Mouse (Mus musculus) layer of hippocampus, postnatal 36 days (tissue): ENCODE measurements around the gene Prepl. TPM values are rescaled to one million over a fixed set of nuclear protein-coding genes. Genes with fewer than 3 reads are reported as not detected.

Experiments used
- DNase-seq, 2 experiments: peaks; one replicate each; pipeline ENCODE4 v3.0.0; 2022
- total RNA-seq, 2 experiments: library from RNA; stranded (reverse); gene quantifications; 2 replicates each; pipeline ENCODE4 v1.2.3; 2021

Gene Prepl
- total RNA-seq, 2 experiments from 2014 or later = 346 to 372 TPM

DNA sequence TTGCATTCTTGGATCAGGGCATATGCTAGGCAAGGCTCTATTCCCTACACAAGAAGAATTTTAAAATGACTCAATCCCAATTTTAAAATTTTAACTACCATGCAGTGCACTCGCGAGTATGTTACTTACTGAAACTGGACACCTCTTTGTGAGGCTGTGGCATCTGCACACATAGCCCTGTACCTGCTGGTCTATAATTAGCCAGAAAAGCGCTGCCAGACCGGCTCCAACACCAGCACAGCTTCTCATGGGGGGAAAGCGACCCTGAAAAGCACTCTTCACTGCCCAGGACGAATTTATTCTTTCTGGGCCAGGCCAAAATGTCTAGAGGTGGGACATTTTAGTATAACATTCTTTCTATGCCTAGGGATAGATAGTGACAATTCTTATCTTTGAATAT is 19.4 kb downstream of the Prepl start:
- DNase-seq = no peak

DNA sequence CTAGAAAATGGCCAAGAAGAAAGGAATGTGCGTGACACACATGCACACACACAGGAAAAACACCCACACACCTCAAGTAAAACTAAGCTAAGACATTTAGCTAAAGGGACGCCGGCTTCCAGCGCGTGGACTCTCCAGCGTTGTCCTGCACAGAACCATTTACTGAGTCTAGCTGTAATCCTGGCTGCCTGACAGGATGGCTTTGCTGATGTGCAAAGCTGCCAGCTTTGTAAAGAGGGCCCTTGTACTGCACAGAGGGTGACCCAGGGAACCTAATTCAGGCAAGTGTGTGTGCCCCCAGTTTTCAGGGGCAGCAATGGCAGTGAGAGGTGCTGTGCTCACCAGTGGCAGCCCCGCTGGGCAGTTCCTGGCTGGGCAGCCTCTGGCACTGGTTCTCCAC is 22.7 kb downstream of the Prepl start:
- peak in 1 of 2 experiments; percentile 24 for DNase-seq

DNA sequence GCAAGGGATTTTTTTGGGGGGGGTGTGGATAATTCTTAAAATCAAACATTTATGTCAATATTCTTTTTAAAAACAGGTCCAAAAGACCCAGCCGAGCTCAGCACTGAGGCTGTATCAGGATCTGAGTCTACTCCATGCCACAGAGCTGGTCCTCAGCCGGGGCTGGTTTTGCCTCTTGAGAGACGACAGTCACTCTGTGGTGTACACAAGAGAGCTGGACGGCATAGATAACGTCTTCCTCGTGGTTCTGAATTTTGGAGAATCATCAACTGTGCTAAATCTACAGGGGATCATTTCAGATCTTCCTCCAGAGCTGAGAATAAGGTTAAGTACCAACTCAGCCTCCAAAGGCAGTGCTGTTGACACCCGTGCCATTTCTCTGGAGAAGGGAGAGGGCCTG is 26.5 kb downstream of the Prepl start:
- no peak for DNase-seq

DNA sequence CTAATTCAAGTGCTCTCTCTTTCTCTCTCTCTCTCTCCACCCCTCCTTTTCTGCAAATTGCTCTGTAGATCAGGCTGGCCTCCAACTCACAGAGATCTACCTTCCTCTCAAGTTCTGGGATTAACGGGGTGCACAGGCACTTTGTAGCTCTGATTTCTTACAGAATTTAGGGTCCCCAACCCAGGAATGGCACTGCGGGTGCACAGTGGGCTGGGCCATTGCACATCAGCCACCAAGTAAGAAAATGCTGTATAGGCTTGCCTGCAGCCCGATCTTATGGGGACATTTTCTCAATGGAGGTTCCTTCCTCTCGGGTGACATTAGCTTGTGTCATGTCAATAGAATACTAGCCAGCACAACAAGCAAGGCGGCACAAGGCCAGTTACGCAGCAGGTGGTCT is 30.9 kb downstream of the Prepl start:
- no peak for DNase-seq

DNA sequence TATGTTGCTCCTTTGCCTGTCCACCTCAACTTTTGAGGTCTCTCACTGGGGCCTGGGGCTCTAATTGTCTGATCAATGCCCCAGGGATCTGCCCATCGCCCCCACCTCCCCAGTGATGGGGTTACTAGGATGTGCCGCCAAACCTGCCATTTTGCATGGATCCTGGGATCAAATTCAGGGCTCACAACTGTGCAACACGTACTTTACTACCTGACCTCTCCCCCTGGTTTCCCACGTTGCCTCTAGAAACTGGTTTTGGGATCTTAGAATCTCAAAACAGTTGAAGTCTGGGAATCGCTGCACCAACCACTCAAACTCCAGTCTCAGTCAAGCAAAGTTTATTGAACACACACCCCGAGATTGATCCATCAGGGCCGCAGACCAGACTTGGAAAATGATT is 31.8 kb downstream of the Prepl start:
- DNase-seq = no peak

DNA sequence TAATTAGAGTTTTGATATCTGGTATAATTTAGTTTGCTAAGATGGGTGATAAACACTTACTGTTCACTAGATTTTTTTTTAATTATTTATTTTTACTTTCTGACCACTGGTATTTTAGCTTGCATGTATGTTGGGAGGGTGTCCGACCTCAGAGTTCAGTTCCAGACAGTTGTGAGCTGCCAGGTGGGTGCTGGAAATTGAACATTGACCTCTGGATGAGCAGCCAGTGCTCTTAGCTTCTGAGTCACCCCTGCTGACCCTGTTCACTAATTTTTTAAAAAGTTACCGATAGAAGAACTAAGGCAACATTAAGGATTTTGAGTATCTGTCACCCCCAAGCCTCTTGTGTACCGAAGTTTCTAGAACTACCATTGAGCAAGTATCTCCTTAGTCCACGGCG is 41.7 kb downstream of the Prepl start:
- DNase-seq = no peak

DNA sequence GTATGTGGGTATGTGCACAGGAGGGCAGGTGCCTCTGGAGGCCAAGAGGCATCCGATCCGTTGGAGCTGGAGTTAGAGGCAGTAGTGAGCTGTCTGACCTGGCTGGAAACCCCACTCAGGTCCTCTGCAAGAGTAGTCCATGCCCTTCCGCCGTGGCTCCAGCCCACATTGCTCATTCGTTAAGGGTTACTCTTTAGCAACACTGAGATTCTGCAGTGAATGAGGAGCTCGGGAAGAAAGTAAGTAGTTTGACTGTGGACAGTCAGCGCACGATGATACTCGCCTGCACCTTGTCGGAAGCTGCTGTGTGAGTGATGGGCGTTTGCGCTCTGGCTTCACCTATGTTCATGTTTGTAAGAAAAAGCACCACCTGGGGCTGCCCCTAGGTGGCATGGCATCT is 44.9 kb downstream of the Prepl start:
- no peak for DNase-seq

DNA sequence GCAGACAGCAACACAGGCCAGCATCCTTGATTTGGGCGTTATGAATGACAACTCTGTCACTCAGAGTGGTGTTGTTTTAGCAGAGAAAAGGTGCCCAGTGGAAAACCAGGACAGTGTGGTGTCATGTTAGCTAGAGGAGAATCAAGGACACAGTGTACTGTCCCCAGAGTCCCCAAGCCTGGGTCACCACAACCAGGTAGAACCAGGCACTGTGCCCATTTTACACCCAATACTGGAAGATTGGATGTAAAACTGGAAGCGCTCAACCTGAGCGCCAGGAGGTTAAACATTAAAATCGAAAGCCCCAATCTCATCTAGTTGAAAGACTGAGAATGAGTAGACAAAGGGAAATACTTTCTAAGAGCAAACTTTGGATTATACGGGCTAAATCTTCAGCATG is 45.6 kb downstream of the Prepl start:
- no peak for DNase-seq

DNA sequence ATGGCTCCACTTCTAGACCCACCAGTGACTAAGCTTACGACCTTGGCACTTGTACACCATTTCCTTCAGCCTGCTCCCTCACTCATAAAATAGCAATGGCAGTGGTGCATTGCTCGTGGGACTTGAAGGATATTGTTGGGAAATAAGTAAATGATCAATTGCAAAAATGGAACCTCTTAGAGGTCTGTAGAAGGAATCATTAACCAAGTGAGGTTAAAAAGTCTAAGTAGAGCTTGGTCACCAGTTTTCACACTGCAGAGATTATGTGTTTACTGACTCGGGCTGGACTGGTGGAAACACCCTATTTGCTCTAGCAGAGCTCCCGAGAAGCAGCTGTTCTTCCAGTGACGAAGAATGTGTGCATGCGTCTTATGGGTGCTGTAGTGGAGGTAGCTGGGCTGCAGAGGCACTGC is 46.6 kb downstream of the Prepl start:
- DNase-seq = no peak

DNA sequence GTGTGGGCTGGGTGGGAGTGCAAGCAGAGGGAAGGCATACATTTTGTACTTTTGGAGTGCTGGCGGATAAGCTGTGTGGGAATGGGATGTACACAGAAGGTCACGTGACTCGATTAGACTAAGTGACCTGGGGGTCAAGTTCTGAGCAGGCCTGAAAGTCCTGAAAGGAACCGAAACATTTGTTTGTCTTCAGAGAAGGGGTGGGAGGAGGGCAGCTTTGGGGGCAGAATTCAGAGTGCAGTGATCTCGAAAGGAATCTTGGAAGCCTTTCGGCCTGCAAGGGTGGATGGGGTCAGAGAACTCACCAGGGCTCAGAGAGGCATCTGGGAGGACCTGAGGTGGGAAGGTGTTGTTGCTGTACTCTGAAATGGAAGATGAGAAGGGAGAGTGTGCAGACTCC is 47.6 kb downstream of the Prepl start:
- no peak for DNase-seq

DNA sequence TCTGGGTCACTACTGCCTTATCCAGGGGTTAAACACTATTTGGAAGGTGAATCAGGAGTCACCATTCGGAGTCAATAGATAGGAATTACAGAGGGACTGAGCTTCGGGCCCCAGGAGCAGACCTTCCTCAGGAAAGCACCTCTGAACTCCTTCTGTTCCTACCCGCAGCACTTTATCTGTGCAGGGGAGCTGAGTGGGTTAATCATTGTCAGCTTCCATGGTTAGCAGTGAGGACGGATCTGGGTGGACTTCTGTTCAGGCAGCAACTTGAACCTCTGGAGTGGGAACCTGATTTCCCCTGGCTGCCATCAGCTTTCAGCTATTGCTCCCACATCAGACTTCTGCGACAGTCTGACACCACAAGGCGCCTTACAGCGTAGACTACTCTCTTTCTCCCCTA is 49.1 kb downstream of the Prepl start:
- DNase-seq = no peak

DNA sequence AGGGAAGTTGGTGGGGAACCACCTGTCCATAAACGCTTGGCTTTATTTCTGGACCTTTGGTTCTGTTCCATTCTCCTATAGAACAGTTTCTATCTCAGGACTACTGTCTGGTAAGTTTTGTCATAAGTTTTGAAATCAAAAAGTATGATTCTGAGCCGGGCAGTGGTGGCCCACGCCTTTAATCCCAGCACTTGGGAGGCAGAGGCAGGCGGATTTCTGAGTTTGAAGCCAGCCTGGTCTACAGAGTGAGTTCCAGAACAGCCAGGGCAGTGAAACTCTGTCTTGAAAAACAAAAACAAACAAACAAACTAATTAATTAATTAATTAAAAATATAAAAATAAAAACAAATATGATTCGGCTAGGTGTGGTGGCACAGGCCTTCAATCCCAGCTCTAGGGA is 51.3 kb downstream of the Prepl start:
- DNase-seq = no peak

DNA sequence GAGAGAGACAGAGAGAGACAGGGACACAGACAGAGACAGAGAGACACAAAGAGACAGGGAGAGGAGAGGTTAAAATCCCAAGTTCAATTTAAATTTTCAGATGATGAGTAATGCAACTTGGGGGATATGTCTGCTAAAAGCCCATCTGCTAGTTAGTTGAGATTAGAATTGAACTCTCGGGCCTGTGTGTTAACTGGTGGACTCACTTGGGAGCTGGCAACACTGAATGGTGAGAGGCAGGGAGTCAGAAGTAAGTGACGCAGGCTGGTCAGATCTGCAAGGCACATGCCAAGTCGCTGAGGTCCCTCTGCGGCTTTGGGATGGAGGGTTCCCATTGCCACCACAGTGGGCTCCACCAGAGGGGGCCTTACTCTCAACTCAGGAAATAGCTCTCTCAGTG is 51.7 kb downstream of the Prepl start:
- DNase-seq = no peak

DNA sequence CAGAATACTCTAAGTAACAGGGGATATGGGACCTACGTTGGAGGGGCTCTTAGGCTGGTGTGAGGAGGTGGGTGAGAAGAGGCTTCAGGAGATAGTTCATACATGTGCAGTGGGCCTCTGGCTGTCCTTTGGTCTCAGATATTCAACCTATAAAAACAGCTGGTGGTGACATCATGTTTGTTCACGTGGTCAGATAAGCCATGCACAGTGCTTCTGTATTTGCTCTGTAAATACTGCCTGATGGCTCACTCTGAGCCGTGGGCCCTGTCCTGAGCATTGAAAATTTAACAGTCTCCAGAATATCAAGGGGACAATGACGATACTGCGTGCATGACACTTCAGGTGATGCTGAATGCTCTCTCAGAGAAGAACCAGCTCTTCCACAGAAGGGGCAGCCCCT is 52.2 kb downstream of the Prepl start:
- no peak for DNase-seq

DNA sequence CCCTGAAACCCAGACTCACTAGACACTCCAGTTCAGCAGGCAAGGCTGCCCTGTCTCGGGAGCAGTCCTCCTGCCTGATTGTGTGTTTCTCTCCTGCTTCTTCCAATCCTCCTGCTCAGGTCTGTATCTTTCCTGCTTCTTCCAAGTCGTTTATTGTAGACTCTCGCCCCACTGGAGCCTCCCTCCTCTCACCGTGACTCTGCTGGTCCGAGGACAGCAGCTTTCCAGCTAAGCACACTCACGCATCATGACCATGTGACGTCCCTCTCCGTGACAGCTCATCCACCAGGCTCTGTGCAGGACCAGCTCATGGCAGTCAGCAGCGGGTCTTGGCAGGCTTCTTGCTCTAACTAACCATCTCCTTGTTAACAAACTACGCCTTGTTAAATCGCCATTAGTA is 56.0 kb downstream of the Prepl start:
- DNase-seq = peak in 1 of 2 experiments; percentile 11

DNA sequence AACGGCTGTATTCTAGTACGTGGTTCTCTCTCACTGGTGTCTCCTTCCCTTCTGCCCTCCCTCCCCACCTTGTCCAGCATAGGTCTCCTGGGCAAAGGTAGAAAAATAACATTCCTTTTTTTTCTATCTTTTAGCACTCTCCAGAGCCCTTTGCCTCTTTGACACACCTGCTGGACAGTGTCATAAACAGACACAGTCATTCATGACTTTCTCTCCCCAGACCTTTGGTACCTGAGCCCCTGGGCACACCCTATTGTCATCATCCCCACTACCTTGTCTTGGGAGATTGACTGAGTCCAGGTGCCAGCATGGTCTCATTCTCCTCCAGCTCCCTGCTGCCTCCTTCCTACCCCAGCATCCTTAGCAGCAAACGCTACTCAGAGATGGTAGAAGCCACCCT is 57.0 kb downstream of the Prepl start:
- no peak for DNase-seq

DNA sequence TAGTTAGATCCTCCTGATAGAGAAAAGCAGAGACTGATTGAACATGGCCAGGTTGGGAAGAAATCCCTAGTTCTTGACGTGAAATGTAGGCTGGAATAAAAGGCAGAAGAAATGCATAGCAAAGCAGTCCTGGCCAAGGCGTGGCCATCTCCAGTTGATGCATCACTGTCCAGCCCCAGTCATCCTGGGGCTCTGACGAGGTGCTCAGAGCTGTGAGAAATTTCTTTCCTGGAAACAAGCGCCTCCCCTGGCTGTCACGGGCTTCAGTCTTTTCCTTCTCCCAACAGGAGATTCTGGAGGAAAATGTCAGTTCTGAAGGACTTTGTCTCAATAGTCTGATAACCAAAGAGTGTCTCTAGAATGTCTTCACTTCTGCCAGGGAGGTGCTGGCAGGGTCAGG is 59.4 kb downstream of the Prepl start:
- DNase-seq = no peak

DNA sequence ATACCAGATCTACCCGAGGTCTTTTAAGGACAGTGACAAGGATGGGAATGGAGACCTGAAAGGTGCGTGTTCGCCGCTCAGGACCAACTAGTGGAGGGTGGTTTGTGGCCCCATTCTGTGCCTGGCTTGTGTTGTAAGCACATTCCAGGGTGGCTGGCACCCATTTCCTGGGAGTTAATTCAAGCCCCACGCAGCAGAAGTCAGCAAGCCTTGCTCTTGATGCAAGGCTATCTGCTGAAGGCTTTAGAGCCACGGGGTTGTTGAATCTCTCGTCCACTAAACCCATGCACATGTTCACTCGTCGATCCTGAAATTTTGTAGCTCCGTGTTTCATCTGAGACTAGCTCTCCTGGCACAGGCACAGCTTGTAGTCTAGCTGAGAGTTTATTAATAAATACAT is 61.2 kb downstream of the Prepl start:
- no peak for DNase-seq

DNA sequence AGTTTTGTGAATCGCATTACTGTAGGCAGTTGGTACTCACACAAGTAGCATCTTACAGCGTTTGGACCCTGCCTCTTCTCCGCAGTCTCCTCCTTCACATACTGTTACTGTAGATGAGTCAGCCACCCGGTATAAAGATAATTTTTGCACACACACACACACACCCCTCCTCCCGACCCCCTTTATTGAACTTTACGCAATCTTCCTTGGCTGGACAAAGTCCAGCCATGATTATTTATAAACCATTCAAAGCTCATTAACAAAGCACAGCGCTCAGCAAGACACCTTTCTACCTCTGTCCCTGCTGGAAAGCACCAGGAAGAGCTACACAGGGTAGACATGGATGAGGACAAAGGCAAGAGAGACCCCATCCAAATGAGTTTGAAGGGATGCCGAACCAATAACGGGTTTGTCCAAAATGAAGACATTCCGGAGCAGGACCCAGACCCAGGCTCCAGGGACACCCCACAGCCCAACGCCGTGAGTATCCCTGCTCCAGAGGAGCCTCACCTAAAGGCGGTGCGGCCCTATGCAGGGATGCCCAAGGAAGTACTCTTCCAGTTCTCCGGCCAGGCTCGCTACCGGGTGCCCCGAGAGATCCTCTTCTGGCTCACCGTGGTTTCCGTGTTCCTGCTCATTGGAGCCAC is 61.8 kb downstream of the Prepl start, which contains the start of gene Slc3a1:
TSS of gene Slc3a1 (plus strand) at position 284 of the 647 bp plus-strand sequence.
- no peak for DNase-seq

DNA sequence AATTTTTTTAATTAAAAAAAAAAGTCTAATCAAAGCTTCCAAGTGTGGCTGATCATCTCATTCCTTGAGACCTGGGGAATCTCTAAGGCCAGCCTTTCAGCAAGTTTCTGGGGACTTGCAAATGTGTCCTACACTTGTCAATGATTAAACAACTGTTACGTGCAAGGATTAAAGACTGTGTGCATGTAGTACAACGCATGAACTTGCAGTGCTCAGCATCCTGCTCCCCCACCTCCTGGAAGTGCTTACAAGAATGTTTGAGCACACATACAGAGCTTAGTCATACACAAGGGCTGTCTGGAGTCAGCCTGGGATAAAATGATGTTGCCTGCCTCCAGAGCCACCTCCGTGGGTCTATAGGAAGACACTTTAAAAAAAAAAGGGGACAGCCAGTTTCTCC is 62.8 kb downstream of the Prepl start:
- no peak for DNase-seq

DNA sequence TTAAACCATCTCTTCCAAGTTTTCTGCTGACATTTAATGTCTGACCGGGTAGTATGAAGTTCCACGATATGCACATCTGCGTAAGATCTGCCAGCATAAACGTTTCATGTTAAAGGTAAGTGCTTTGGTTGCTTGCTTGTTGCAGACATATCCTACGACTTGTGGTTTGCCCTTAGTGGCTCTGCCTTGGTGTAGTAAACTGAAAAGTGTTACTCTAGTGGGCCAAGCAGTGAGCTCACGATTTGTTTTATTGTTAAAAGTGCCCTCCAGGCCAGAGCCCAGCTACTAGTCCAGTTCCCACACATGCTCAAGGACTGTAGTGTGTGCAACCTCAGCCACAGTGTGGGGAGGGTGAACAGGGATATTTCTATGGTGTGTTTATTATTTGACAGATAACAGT is 63.6 kb downstream of the Prepl start:
- no peak for DNase-seq

DNA sequence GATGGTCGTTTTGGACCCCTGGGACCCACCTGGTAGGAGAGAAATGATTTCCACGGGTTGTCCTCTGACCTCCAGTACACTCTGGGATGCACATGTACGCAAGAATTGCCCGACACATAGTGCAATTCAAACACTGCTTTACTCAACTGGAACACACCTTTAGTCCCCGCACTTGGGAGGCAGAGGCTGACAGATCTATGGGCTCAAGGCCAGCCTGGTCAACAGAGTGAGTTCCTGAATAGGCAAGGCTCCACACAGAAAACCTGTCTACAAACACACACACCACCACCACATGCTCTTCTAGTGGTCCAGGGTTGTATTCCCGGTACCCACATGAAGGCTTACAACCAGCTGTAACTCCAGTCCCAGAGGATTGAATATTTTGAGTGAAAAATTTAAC is 64.9 kb downstream of the Prepl start:
- DNase-seq = no peak

DNA sequence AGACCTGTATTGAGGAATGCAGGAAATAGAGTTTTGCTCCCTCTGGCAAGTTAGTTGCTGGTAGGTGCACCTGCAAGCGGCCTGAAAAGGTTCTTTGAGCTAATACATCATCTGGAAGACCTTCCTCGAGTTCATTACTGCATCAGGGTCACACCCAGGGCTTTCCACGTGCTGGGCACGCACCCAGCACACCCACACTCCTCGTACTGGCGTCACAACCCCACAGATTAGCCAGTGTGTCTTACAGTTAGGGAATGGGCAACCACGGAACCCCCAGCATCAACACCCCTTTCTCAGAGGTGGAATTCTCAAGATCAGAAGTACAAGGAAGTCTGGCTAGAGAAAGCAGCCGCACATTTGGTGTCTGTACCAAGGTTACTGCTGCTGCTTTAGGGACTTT is 65.8 kb downstream of the Prepl start:
- DNase-seq = no peak

DNA sequence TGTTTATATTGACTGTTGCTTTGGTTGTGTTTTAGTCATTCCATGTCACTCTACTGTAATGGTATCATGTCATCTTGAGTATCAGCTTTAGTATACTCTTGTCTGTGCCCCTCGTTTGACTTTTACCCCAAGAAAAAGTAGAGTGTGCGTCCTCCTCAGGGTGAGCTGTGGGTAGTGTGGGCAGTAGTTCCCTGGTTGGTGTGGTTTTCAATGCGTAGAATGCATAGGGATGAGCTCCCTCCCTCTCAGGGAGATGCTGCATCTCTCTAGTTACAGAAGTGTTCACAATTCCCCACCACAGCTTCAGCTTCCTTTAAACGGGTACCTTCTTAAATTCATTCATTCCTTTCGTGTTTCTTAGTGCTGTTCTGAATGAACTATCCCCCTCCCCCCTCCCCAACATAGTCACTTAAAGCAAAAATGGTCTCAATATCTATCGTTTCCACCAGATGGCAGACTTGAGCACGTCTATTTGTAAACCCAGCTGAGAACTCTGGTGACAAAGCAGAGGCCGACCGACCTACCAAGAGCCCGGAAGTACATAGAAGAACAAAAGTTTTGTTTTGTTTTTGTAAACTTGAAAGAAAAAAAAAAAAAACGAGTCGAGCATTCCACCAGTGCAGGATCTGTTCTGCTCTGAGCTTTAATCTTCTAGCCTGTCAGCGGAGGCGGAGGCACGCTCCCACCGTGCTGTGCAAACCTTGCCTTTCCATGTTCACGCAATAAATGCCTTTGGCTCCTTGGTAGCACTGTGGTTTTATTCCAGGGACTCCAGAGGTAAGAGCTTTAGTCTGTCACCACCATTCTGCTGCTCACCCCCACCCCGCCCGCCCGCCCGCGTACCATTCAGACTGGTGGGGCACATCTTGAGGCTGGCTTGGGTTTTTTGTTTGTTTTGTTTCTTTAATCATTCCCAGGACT is 66.5 kb downstream of the Prepl start:
- DNase-seq = no peak
